Mouse (Mus musculus) brain, embryonic 14.5 days (tissue): Measurements from ENCODE around the gene Proser1.

Experiments
- CTCF ChIP-seq: fragments of 200-500 bp; IDR thresholded peaks from 2 replicates; pipeline ENCODE4 v1.5.1; 2012; ENCODE audit warnings: inconsistent platforms, mild to moderate bottlenecking, moderate library complexity, borderline replicate concordance; ENCODE audit not compliant: insufficient read depth, insufficient read length; ENCODE audit errors: extremely low read depth
- POLR2A ChIP-seq: fragments of 200-500 bp; IDR thresholded peaks from 2 replicates; pipeline ENCODE4 v1.6.1; 2012; ENCODE audit warnings: mild to moderate bottlenecking, inconsistent platforms, borderline replicate concordance; ENCODE audit not compliant: poor library complexity, insufficient read depth, insufficient read length, severe bottlenecking; ENCODE audit errors: extremely low read depth

DNA sequence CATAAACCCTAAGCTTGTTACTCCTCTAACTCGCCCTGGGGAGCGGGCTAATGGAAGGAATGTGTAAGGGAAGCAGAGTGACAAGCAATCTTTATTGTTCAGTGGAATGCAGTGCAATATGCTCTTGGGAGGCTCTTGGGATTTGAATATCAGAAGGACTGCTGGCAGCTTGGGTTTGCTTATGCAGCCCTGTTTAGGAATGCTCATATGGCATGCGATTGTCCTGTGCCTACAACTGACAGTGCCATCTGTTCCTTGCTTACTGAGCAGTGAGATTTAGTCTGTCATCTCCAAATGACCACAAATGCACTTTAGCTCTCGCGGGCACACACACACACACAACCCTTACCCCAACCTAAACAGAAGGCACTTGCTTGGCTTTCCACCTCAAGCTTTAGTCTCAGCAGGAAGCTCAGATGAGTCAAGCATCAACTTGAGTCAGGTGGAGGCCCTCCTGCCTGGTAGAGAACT lies 47.4 kb upstream of the Proser1 start:
- no peak for TF ChIP-seq CTCF
- no peak for TF ChIP-seq POLR2A
